Mouse (Mus musculus) MEL (cell line): ENCODE measurements around the gene Med21. TPM values are rescaled to one million over a fixed set of nuclear protein-coding genes. Genes with fewer than 3 reads are reported as not detected.

ENCODE experiments used
- DNase-seq: peaks from one replicate; pipeline ENCODE4 v3.0.0; 2011; ENCODE audit warnings: low read depth, low spot score
- H3K27ac ChIP-seq: 2 replicates; pipeline ENCODE4 v1.5.1; 2012; ENCODE audit warnings: low read depth, mild to moderate bottlenecking, control low read depth, low read length, moderate library complexity; ENCODE audit not compliant: control insufficient read depth
- H3K27me3 ChIP-seq, 2 experiments: fragments of 150-350 bp in 1 of 2; sonication (generic) in 1 of 2; 2 replicates each; pipeline ENCODE4 v1.6.1; 2012; ENCODE audit warnings: low read length in 2 of 2, mild to moderate bottlenecking in 2 of 2, improper control_type of control experiment in 1 of 2, moderate library complexity in 1 of 2; ENCODE audit not compliant: insufficient read depth in 2 of 2, control insufficient read depth in 1 of 2
- H3K36me3 ChIP-seq, 2 experiments: 2 replicates each; pipeline ENCODE4 v1.6.1; 2012 to 2014; ENCODE audit warnings: low read length in 2 of 2, improper control_type of control experiment in 1 of 2, inconsistent platforms in 1 of 2, mild to moderate bottlenecking in 1 of 2; ENCODE audit not compliant: insufficient read depth in 2 of 2, control insufficient read depth in 1 of 2
- H3K4me1 ChIP-seq, 2 experiments: fragments of 150-350 bp in 1 of 2; sonication (generic) in 1 of 2; 2 replicates each; pipeline ENCODE4 v1.6.1; 2012; ENCODE audit warnings: low read length in 2 of 2, improper control_type of control experiment in 1 of 2, mild to moderate bottlenecking in 1 of 2; ENCODE audit not compliant: insufficient read depth in 2 of 2, control insufficient read depth in 1 of 2
- H3K4me3 ChIP-seq, 2 experiments: fragments of 150-350 bp in 1 of 2; sonication (generic) in 1 of 2; 2 replicates each; pipeline ENCODE4 v1.5.1; 2012; ENCODE audit warnings: low read depth in 2 of 2, low read length in 2 of 2, mild to moderate bottlenecking in 2 of 2, moderate library complexity in 2 of 2, control low read depth in 1 of 2, improper control_type of control experiment in 1 of 2; ENCODE audit not compliant: control insufficient read depth in 1 of 2, insufficient read depth in 1 of 2
- H3K79me2 ChIP-seq: 2 replicates; pipeline ENCODE4 v1.6.1; 2012; ENCODE audit warnings: mild to moderate bottlenecking, low read length, moderate library complexity; ENCODE audit not compliant: control insufficient read depth, poor library complexity, insufficient read depth
- H3K9ac ChIP-seq: 2 replicates; pipeline ENCODE4 v1.6.1; 2012; ENCODE audit warnings: low read depth, mild to moderate bottlenecking, control low read depth, low read length, moderate library complexity; ENCODE audit not compliant: control insufficient read depth, poor library complexity, severe bottlenecking
- H3K9me3 ChIP-seq: fragments of 150-350 bp; sonication (generic); replicated peaks from 2 replicates; pipeline ENCODE4 v1.6.1; 2012; ENCODE audit warnings: mild to moderate bottlenecking, low read length, improper control_type of control experiment, moderate library complexity; ENCODE audit not compliant: insufficient read depth
- BHLHE40 ChIP-seq: IDR thresholded peaks from 2 replicates; pipeline ENCODE4 v1.6.1; 2012; ENCODE audit warnings: low read depth, mild to moderate bottlenecking, inconsistent platforms, low read length, improper control_type of control experiment, borderline replicate concordance
- CHD1 ChIP-seq: IDR thresholded peaks from 2 replicates; pipeline ENCODE4 v1.6.1; 2012; ENCODE audit warnings: low read depth, mild to moderate bottlenecking, inconsistent platforms, low read length, improper control_type of control experiment
- CHD2 ChIP-seq: IDR thresholded peaks from 2 replicates; pipeline ENCODE4 v1.6.1; 2011; ENCODE audit warnings: low read length, improper control_type of control experiment
- CTCF ChIP-seq, 3 experiments: IDR thresholded peaks in 2 of 3; conservative IDR thresholded peaks in 1 of 3; 2 replicates each; pipeline ENCODE4 v1.5.1; 2011 to 2012; ENCODE audit warnings: low read length in 3 of 3, low read depth in 2 of 3, mild to moderate bottlenecking in 2 of 3, improper control_type of control experiment in 1 of 3, inconsistent platforms in 1 of 3, mixed read lengths in 1 of 3, moderate library complexity in 1 of 3; ENCODE audit not compliant: control insufficient read depth in 1 of 3, insufficient read depth in 1 of 3, poor library complexity in 1 of 3, severe bottlenecking in 1 of 3
- ELF1 ChIP-seq: IDR thresholded peaks from 2 replicates; pipeline ENCODE4 v1.6.1; 2014; ENCODE audit warnings: low read depth, mild to moderate bottlenecking, inconsistent platforms, low read length, improper control_type of control experiment, moderate library complexity
- EP300 ChIP-seq, 2 experiments: IDR thresholded peaks; 2 replicates each; pipeline ENCODE4 v1.6.1; 2011; ENCODE audit warnings: improper control_type of control experiment in 2 of 2, low read length in 2 of 2, low read depth in 1 of 2, mild to moderate bottlenecking in 1 of 2
- ETS1 ChIP-seq: IDR thresholded peaks from 2 replicates; pipeline ENCODE4 v1.6.1; 2012; ENCODE audit warnings: low read depth, mild to moderate bottlenecking, inconsistent platforms, low read length, improper control_type of control experiment, moderate library complexity
- GABPA ChIP-seq: IDR thresholded peaks from 2 replicates; pipeline ENCODE4 v1.6.1; 2012; ENCODE audit warnings: low read depth, mild to moderate bottlenecking, inconsistent platforms, low read length, improper control_type of control experiment, moderate library complexity
- GATA1 ChIP-seq: IDR thresholded peaks from 2 replicates; pipeline ENCODE4 v1.6.1; 2011; ENCODE audit warnings: low read depth, low read length, improper control_type of control experiment
- HCFC1 ChIP-seq: IDR thresholded peaks from 2 replicates; pipeline ENCODE4 v1.6.1; 2012; ENCODE audit warnings: low read depth, mild to moderate bottlenecking, inconsistent platforms, low read length, improper control_type of control experiment, moderate library complexity
- MAFK ChIP-seq: IDR thresholded peaks from 2 replicates; pipeline ENCODE4 v1.6.1; 2011; ENCODE audit warnings: low read depth, mild to moderate bottlenecking, low read length, improper control_type of control experiment, borderline replicate concordance
- MAX ChIP-seq: IDR thresholded peaks from 2 replicates; pipeline ENCODE4 v1.6.1; 2011; ENCODE audit warnings: low read length, improper control_type of control experiment
- MEF2A ChIP-seq: IDR thresholded peaks from 2 replicates; pipeline ENCODE4 v1.6.1; 2014; ENCODE audit warnings: low read depth, mild to moderate bottlenecking, inconsistent platforms, low read length, improper control_type of control experiment; ENCODE audit not compliant: poor library complexity, insufficient replicate concordance, severe bottlenecking; ENCODE audit errors: extremely low read depth
- MYB ChIP-seq: IDR thresholded peaks from 2 replicates; pipeline ENCODE4 v1.6.1; 2011; ENCODE audit warnings: mild to moderate bottlenecking, low read depth, low read length, improper control_type of control experiment
- MYC ChIP-seq: IDR thresholded peaks from 2 replicates; pipeline ENCODE4 v1.6.1; 2011; ENCODE audit warnings: low read depth, mild to moderate bottlenecking, low read length, improper control_type of control experiment, moderate library complexity
- NELFE ChIP-seq: IDR thresholded peaks from 2 replicates; pipeline ENCODE4 v1.6.1; 2011; ENCODE audit warnings: low read depth, low read length, improper control_type of control experiment
- NRF1 ChIP-seq: IDR thresholded peaks from 2 replicates; pipeline ENCODE4 v1.6.1; 2014; ENCODE audit warnings: low read depth, mild to moderate bottlenecking, inconsistent platforms, low read length, improper control_type of control experiment, moderate library complexity; ENCODE audit not compliant: poor library complexity, insufficient read depth, severe bottlenecking
- POLR2AphosphoS2 ChIP-seq: IDR thresholded peaks from 2 replicates; pipeline ENCODE4 v1.6.1; 2011; ENCODE audit warnings: low read length, improper control_type of control experiment
- RAD21 ChIP-seq: IDR thresholded peaks from 2 replicates; pipeline ENCODE4 v1.6.1; 2011; ENCODE audit warnings: mild to moderate bottlenecking, low read depth, low read length, improper control_type of control experiment
- RCOR1 ChIP-seq: IDR thresholded peaks from 2 replicates; pipeline ENCODE4 v1.6.1; 2012; ENCODE audit warnings: low read depth, mild to moderate bottlenecking, inconsistent platforms, low read length, improper control_type of control experiment
- SIN3A ChIP-seq: IDR thresholded peaks from 2 replicates; pipeline ENCODE4 v1.6.1; 2012; ENCODE audit warnings: low read length, improper control_type of control experiment, inconsistent platforms
- SMC3 ChIP-seq: IDR thresholded peaks from 2 replicates; pipeline ENCODE4 v1.6.1; 2011; ENCODE audit warnings: low read depth, low read length, improper control_type of control experiment
- TAL1 ChIP-seq: IDR thresholded peaks from 2 replicates; pipeline ENCODE4 v1.6.1; 2012; ENCODE audit warnings: mild to moderate bottlenecking, inconsistent platforms, low read length, moderate library complexity, mixed read lengths
- TCF12 ChIP-seq: IDR thresholded peaks from 2 replicates; pipeline ENCODE4 v1.6.1; 2014; ENCODE audit warnings: low read depth, mild to moderate bottlenecking, inconsistent platforms, low read length, improper control_type of control experiment, moderate library complexity
- USF1 ChIP-seq: IDR thresholded peaks from 2 replicates; pipeline ENCODE4 v1.6.1; 2014; ENCODE audit warnings: low read depth, mild to moderate bottlenecking, inconsistent platforms, low read length, improper control_type of control experiment, moderate library complexity
- USF2 ChIP-seq, 2 experiments: IDR thresholded peaks; 2 replicates each; pipeline ENCODE4 v1.6.1; 2011 to 2012; ENCODE audit warnings: improper control_type of control experiment in 2 of 2, low read length in 2 of 2, borderline replicate concordance in 1 of 2, inconsistent platforms in 1 of 2, low read depth in 1 of 2, mild to moderate bottlenecking in 1 of 2; ENCODE audit not compliant: insufficient read depth in 1 of 2
- ZC3H11A ChIP-seq: IDR thresholded peaks from 2 replicates; pipeline ENCODE4 v1.6.1; 2012; ENCODE audit warnings: low read depth, mild to moderate bottlenecking, inconsistent platforms, low read length, improper control_type of control experiment
- ZKSCAN1 ChIP-seq: IDR thresholded peaks from 2 replicates; pipeline ENCODE4 v1.6.1; 2012; ENCODE audit warnings: low read depth, mild to moderate bottlenecking, inconsistent platforms, low read length, improper control_type of control experiment, moderate library complexity
- ZMIZ1 ChIP-seq: IDR thresholded peaks from 2 replicates; pipeline ENCODE4 v1.6.1; 2012; ENCODE audit warnings: low read depth, mild to moderate bottlenecking, inconsistent platforms, low read length, improper control_type of control experiment, moderate library complexity
- ZNF384 ChIP-seq: IDR thresholded peaks from 2 replicates; pipeline ENCODE4 v1.6.1; 2012; ENCODE audit warnings: low read depth, mild to moderate bottlenecking, inconsistent platforms, low read length, improper control_type of control experiment
- polyA plus RNA-seq, 2 experiments: library from polyadenylated mRNA; stranded (reverse) in 1 of 2; unstranded in 1 of 2; fragments of >175 nt in 1 of 2; fragments of >200 nt in 1 of 2; gene quantifications; 2 replicates each; pipeline versions ENCODE4 v1.2.1 to v1.2.4; 2012; ENCODE audit warnings: low replicate concordance in 2 of 2, low read depth in 1 of 2; ENCODE audit not compliant: insufficient read length in 2 of 2, insufficient read depth in 1 of 2, missing spikeins in 1 of 2
- total RNA-seq: library from RNA; depleted of rRNA; stranded (reverse); fragments of 300-350 nt; gene quantifications from 2 replicates; pipeline ENCODE4 v1.2.3, GENCODE M21; 2012

Med21 gene
- total and polyA plus RNA-seq, 3 experiments, result 56.7 to 79.5 TPM; not detected in 1

DNA sequence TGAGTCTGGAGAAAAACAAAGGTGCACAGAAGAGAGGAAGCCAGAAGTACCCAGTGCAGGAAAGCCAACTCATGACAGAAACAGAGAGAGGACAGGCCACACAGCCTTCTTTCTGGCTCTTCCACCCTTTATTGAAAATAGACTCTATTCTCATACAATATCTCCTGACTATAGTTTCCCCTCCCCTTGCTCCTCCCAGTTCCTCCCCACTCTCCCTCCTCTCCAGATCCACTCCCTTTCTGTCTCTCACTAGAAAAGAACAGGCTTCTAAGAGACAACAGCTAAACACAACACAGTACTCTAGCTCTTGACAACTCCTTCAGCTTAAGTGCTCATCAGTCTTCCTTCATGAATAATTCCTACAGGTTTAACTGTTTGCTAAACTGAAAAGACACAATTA is 26.3 kb downstream of the Med21 start (continued):
- TF ChIP-seq CTCF (IDR thresholded peaks at IDR 0.05 in 2 of 3, conservative IDR thresholded peaks at IDR 0.05 in 1 of 3; ENCODE audit: control insufficient read depth in 1 of 3, insufficient read depth in 1 of 3, low read depth in 2 of 3, low read length in 3 of 3, poor library complexity in 1 of 3, severe bottlenecking in 1 of 3) (no peak), NELFE (no peak), EP300 (IDR thresholded peaks at IDR 0.05; ENCODE audit: low read depth in 1 of 2, low read length in 2 of 2) (peak in 1 of 2 experiments; percentile 9; a peak in 1 of 4 replicates), SMC3 (no peak), RCOR1 (no peak), ZKSCAN1 (no peak), TAL1 (no peak)

DNA sequence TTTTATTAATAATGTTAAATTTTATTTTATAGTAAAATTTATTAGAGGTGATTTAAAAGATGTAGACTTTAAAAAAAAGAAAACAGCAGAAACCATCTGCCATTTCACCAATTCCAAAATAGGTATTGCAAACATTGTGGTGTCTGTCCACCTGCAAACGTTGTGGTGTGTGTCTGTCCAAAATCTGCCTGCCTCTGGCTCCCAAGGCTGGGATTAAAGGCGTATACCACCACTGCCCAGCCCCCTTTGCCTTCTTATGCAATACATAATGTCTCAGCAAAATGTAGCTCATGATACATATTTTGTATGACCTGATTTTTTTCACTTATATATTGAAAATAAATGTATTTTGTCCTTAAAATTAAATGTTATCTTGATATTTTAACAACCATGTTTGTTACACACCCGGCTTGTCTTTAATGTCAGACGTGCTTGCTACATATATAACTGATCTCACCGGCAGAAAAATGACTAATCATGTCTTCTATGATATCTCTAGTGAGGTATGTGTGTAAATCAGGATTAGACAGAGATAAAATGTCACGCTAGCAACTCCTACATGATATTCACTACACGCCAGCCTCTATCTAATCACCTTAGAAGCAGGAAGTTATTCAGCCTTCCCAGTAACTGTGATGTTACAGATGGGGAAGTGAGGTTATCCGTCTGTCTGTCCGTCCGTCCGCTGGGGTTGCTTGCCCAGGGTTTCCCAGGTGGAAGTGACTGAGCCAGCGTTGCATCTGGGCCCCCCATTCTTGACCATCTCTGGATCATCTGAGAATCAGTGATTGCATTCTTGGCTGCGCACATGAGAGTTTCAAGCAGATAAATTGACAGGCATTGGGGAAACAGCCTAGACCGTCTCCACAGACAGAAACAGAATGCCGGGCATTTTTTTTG is 28.9 kb downstream of the Med21 start:
- peak overlapping the region; percentile 4 to 17; a peak in 2 of 4 replicates for H3K4me3 ChIP-seq
- H3K27me3 ChIP-seq, result no peaks in the 10 kb centered on the region
- TF ChIP-seq ZMIZ1 (no peak), MAX (no peak), USF2 (IDR thresholded peaks at IDR 0.05; ENCODE audit: borderline replicate concordance in 1 of 2, insufficient read depth in 1 of 2, low read depth in 1 of 2, low read length in 2 of 2) (no peak), ELF1 (peak; percentile 42; the same call in 1 of the 2 replicates), CHD1 (no peak), SIN3A (peak; percentile 68), BHLHE40 (peak; percentile 71; the same call in 1 of the 2 replicates), MYB (peak; percentile 25; the same call in 1 of the 2 replicates), GABPA (no peak), MYC (peak; percentile 53; the same call in 1 of the 2 replicates), MEF2A (no peak), ZNF384 (no peak), ZKSCAN1 (no peak), SMC3 (no peak), MAFK (no peak), GATA1 (peak; percentile 96), CHD2 (no peak), ETS1 (peak; percentile 97), POLR2AphosphoS2 (no peak), EP300 (IDR thresholded peaks at IDR 0.05; ENCODE audit: low read depth in 1 of 2, low read length in 2 of 2) (peak; percentile 88 to 91), CTCF (IDR thresholded peaks at IDR 0.05 in 2 of 3, conservative IDR thresholded peaks at IDR 0.05 in 1 of 3; ENCODE audit: control insufficient read depth in 1 of 3, insufficient read depth in 1 of 3, low read depth in 2 of 3, low read length in 3 of 3, poor library complexity in 1 of 3, severe bottlenecking in 1 of 3) (no peak), TCF12 (peak; percentile 85), NRF1 (no peak), HCFC1 (no peak), USF1 (no peak), ZC3H11A (no peak), RCOR1 (peak; percentile 94), RAD21 (no peak)
- TF ChIP-seq, all 39 proteins: peak for 10
- peak; percentile 70 for DNase-seq
- H3K9ac ChIP-seq, result no peak overlapping the region
- H3K79me2 ChIP-seq, result no peaks in the 10 kb centered on the region
- no peaks in the 10 kb centered on the region for H3K9me3 ChIP-seq
- peaks cover 17 to 18% of the 10 kb centered on the region in 2 experiments for H3K4me1 ChIP-seq
- peaks cover 0 to 14% of the 10 kb centered on the region in 2 experiments; a peak in 2 of 4 replicates for H3K36me3 ChIP-seq
- H3K27ac ChIP-seq, result peak overlapping the region; percentile 33; the same call in 1 of the 2 replicates
